Mouse (Mus musculus) liver, adult 2 months (tissue): ENCODE measurements at regions not wholly inside any gene's neighbourhood (a gene's known extent, or its start where the extent isn't known, plus 50 kb on each side); places are given as distances from the start of the nearest gene placed in this dataset.

Experiments used
- CTCF ChIP-seq: fragments of 200-500 bp; IDR thresholded peaks from 2 replicates; pipeline ENCODE4 v1.5.1; 2011; ENCODE audit warnings: low read depth, low read length, control low read depth
- POLR2A ChIP-seq: fragments of 200-500 bp; IDR thresholded peaks from 2 replicates; pipeline ENCODE4 v1.6.1; 2011; ENCODE audit warnings: low read length, control low read depth; ENCODE audit not compliant: insufficient read depth; ENCODE audit errors: extremely low read depth

- TF ChIP-seq CTCF (no peak), POLR2A (no peak)
These were observed 130.6 kb downstream of the Katnal1 start for GRCm38 (mm10) chr5:148798541-148798940.
